Mouse (Mus musculus): ENCODE measurements around the gene Nrp1. TPM values are rescaled to one million over a fixed set of nuclear protein-coding genes. Genes with fewer than 3 reads are reported as not detected.

Nrp1 gene
- polyA plus RNA-seq, 1 experiment = 117 TPM

DNA sequence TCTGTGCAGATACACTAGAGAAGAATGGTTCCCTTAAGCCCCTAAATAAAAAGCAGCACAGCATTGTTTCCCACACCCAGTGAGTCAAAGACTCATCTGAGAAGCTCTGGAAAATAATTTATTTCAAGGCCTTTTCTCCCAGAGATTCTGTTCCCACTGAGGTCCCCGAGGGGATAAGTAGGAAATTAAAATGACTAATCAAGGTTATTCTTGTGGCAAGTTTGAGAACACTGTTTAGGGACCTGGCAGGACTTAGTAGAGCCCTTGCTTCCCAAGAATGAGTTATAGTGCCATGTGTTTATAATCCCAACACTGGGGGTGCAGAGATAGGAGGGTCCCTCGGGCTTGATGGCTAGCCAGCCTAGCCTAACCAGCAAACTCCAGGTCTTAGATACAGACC lies 127.6 kb downstream of the Nrp1 start:
- TF ChIP-seq CTCF (IDR thresholded peaks at IDR 0.05; ENCODE audit: low read depth, low read length) (no peak), POLR2A (IDR thresholded peaks at IDR 0.05; ENCODE audit: borderline replicate concordance, low read depth, low read length) (no peak)
- Histone ChIP-seq H3K4me1 (ENCODE audit: control insufficient read depth, insufficient read depth, low read length) (peaks cover 35% of the 10 kb centered on the region), H3K4me3 (ENCODE audit: insufficient read depth, low read length) (no peak overlapping the region), H3K27ac (ENCODE audit: insufficient read depth, low read depth, low read length) (no peak overlapping the region)

DNA sequence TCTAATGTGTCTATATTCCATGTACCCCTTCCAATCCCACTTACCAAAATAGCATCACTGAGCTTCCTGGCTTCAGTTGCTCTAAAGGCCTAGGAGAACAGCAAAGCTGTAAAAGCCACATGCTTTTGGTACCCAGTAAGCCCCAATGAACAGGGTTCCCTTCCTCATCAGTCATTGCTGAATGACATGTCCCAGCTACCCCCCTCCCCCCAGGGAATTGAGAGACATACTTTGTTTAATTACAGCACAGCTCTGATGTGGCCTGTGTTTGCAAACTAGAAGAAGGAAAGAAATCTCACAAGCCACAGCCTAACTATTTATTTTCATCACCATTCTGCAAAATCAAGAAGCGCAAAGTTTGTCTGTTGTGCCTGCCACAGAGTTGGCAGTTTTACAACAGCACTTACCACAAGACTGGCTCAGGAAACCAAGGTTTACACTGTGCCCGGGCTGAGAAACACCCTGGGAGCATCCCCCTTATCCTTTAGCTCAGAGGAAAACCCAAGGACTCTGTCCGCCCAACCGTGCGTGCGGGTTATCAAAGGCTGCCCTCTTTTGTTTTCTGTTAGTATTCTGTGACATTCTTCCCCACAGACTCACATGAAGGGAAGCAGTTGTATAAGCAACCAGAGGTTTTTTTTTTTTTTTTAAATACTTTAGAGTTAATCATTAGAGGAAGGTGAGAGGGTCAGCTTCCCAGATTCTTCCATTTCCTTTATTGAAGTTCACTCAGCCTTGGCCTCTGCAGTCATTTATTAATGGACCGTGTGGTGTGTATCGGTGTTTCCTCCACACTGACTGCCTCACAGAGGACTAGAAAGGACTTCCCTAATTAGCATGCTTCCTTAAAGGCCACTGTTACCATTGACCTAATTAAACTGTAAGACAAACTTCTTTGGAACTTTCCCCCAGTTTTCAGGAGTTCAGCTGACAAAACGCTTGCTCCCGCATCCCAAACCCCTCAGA lies 129.8 kb downstream of the Nrp1 start:
- Histone ChIP-seq H3K4me3 (ENCODE audit: insufficient read depth, low read length) (no peak overlapping the region), H3K27ac (ENCODE audit: insufficient read depth, low read depth, low read length) (peak overlapping the region; percentile 57), H3K4me1 (ENCODE audit: control insufficient read depth, insufficient read depth, low read length) (peaks cover 40% of the 10 kb centered on the region)
- no peak for TF ChIP-seq CTCF (IDR thresholded peaks at IDR 0.05; ENCODE audit: low read depth, low read length)
- TF ChIP-seq POLR2A (IDR thresholded peaks at IDR 0.05; ENCODE audit: borderline replicate concordance, low read depth, low read length) = no peak

DNA sequence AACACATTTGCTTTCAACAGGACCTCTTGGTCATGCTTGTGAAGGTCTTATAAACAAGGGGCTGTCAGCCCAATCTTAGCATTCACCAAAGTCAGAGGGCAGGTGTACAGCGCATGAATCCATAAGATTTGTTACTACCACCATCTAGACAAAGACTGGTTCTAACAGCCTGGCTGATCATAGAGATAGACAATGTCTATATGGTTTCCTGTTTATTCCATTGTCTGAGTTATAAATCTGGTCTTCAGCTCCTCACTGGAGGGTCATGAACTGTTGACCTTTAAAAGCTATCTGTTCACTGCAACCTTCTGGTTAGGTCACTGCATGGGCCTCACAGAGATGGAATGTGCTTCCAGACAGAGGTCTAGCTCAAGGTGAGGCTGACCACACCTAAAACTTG lies 130.9 kb downstream of the Nrp1 start:
- H3K4me1 ChIP-seq (ENCODE audit: control insufficient read depth, insufficient read depth, low read length) = peaks cover 40% of the 10 kb centered on the region
- H3K4me3 ChIP-seq (ENCODE audit: insufficient read depth, low read length) = no peak overlapping the region
- H3K27ac ChIP-seq (ENCODE audit: insufficient read depth, low read depth, low read length) = no peak overlapping the region; the same call in 1 of the 2 replicates
- TF ChIP-seq POLR2A (IDR thresholded peaks at IDR 0.05; ENCODE audit: borderline replicate concordance, low read depth, low read length) (no peak), CTCF (IDR thresholded peaks at IDR 0.05; ENCODE audit: low read depth, low read length) (no peak)

DNA sequence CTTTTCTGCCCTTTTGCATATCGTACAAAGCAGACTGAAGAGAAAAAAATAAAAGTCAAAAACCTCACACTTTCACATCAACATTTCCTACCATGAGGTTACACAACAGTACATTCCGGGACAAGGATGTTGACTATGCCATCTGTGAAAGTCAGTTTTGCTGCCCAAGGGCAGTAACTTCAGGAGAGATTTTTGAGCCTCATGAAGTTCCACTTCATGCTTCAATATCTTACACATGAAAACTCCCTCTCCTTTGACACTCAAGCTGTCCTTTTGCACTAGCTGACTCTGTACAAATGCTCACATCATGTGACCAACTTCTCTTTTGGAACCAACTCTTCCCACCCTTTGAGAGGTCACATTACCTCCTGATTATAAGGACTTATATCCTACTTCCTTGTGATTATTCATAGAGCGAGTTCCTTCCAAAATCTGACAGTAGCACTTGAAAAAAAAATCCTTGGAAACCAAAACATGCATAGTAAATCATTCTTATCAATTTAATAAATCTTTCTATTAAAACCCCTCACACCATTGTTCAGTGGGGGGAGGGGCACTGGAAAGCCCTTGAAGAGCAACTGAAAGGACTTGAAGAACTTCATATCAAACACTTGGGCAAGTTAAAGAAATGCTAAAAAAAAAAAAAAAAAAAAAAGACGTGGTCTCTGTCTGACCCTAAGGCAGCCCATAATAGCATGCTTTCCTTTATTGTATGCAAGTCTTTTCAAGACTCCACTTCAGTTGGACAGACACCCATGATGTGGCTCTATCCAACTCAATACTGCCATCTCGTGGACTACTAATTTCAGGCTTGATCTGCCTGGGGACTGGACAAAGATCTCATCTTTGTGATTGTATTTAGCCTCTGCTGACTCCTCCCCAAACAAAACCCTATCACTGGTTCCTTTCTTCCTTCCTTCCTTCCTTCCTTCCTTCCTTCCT lies 133.0 kb downstream of the Nrp1 start:
- Histone ChIP-seq H3K27ac (ENCODE audit: insufficient read depth, low read depth, low read length) (peak overlapping the region; percentile 93), H3K4me1 (ENCODE audit: control insufficient read depth, insufficient read depth, low read length) (peaks cover 40% of the 10 kb centered on the region), H3K4me3 (ENCODE audit: insufficient read depth, low read length) (no peak overlapping the region)
- TF ChIP-seq POLR2A (IDR thresholded peaks at IDR 0.05; ENCODE audit: borderline replicate concordance, low read depth, low read length) (no peak), CTCF (IDR thresholded peaks at IDR 0.05; ENCODE audit: low read depth, low read length) (no peak)

DNA sequence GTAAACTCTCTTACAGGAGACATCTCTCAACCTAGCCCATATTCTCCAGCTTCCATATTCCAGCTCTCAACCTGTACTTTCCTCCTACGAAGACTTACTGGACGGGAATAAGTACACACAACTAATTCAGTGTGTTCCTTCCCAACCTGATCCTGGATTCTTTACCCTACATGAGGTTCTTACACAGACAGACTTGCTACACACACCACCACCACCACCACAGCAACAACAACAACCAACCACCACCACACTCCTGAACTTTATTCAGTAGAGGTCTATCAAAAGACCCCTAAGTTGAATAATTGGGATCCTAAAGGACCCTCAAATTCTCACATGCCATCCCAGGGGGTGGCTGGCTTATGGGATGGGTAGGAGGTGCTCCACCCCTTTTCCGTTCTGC lies 135.4 kb downstream of the Nrp1 start:
- peaks cover 24% of the 10 kb centered on the region for H3K4me1 ChIP-seq (ENCODE audit: control insufficient read depth, insufficient read depth, low read length)
- no peak for TF ChIP-seq CTCF (IDR thresholded peaks at IDR 0.05; ENCODE audit: low read depth, low read length)
- no peak for TF ChIP-seq POLR2A (IDR thresholded peaks at IDR 0.05; ENCODE audit: borderline replicate concordance, low read depth, low read length)
- H3K4me3 ChIP-seq (ENCODE audit: insufficient read depth, low read length) = no peak overlapping the region

DNA sequence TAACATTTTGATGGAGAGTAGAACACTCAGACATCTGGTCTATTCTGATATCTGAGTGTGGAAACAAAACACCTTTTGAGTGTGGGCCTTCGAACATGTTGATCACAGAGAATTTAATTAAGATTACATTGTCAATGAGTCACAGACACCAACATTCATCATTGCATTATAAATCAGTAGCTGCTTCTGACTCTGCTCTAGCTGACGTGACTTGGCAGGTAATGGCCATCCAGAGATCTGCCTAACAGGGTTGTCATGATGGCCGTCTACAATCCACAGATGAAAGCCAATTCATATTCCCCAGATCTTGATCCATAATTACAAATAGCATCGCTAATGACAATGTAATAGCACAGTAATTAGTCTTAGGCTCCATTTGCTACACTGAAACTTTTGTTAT lies 140.4 kb downstream of the Nrp1 start:
- no peaks in the 10 kb centered on the region for H3K4me1 ChIP-seq (ENCODE audit: control insufficient read depth, insufficient read depth, low read length)
- no peak overlapping the region for H3K27ac ChIP-seq (ENCODE audit: insufficient read depth, low read depth, low read length)
- H3K4me3 ChIP-seq (ENCODE audit: insufficient read depth, low read length) = no peak overlapping the region
- no peak for TF ChIP-seq CTCF (IDR thresholded peaks at IDR 0.05; ENCODE audit: low read depth, low read length)
- TF ChIP-seq POLR2A (IDR thresholded peaks at IDR 0.05; ENCODE audit: borderline replicate concordance, low read depth, low read length) = no peak

More for the DNA sequence above, 135.4 kb downstream of the Nrp1 start:
- no peak overlapping the region for H3K27ac ChIP-seq (ENCODE audit: insufficient read depth, low read depth, low read length)

DNA sequence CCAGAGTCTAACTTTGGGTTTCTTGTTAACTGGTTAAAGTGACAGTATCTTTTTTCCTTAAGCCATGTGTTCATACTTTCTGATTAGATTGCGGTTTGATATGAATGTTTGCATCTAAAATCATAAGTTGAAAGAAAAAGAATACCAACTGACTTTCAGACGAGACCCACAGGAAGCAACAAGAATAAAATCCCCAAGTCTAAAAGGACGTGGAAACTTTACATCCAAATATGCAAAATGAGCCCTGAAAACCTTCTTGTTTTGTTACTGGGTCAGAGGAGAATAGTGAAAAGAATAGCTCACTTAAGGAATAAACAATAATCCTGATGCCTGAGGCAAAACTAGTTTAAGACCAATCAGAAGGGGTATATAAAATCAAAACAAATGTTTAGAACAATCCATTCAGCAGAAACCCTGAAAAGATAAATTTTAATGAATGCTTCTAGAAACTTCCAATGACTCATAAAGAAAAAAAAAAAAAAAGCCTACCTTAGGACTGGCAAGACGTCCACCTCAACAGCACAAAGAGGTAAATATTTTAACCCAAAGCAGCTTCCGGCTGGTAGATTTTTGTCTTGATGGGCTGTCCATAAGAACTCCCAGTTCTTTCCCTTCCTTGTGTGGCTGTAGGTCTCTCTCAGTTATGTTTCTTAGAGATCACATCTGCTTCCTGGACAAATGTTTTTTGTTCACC lies 145.9 kb downstream of the Nrp1 start:
- Histone ChIP-seq H3K27ac (ENCODE audit: insufficient read depth, low read depth, low read length) (no peak overlapping the region), H3K4me3 (ENCODE audit: insufficient read depth, low read length) (no peak overlapping the region), H3K4me1 (ENCODE audit: control insufficient read depth, insufficient read depth, low read length) (peaks cover 28% of the 10 kb centered on the region)
- TF ChIP-seq POLR2A (IDR thresholded peaks at IDR 0.05; ENCODE audit: borderline replicate concordance, low read depth, low read length) (no peak), CTCF (IDR thresholded peaks at IDR 0.05; ENCODE audit: low read depth, low read length) (no peak)

GRCm38 (mm10) chr8:128505866-128506265 lies 147.5 kb downstream of the Nrp1 start:
- Histone ChIP-seq H3K4me1 (ENCODE audit: control insufficient read depth, insufficient read depth, low read length) (peaks cover 28% of the 10 kb centered on the region), H3K27ac (ENCODE audit: insufficient read depth, low read depth, low read length) (peak overlapping the region; percentile 35), H3K4me3 (ENCODE audit: insufficient read depth, low read length) (no peak overlapping the region)
- TF ChIP-seq POLR2A (IDR thresholded peaks at IDR 0.05; ENCODE audit: borderline replicate concordance, low read depth, low read length) = no peak

DNA sequence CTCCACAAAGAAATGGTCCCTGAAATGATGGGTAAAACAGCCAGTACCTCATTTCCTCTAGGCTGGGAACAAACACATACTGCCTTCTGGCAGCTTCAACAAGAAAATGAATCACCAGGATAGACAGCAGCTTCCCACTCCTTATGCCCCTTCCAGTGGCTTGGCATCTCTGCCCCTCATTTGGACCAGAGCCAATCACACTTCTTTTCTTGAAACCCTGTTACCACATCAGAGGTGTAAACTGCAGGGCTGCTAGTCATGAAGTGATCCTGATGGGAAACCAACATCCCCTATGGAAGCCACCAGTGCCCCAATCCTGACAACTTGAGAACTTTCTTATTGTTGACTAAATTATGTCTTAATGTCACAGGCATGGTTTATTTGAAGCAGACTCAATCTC lies 150.3 kb downstream of the Nrp1 start:
- no peak for TF ChIP-seq POLR2A (IDR thresholded peaks at IDR 0.05; ENCODE audit: borderline replicate concordance, low read depth, low read length)
- no peak for TF ChIP-seq CTCF (IDR thresholded peaks at IDR 0.05; ENCODE audit: low read depth, low read length)
- H3K4me3 ChIP-seq (ENCODE audit: insufficient read depth, low read length) = no peak overlapping the region
- peaks cover 28% of the 10 kb centered on the region for H3K4me1 ChIP-seq (ENCODE audit: control insufficient read depth, insufficient read depth, low read length)
- no peak overlapping the region for H3K27ac ChIP-seq (ENCODE audit: insufficient read depth, low read depth, low read length)
